Mouse (Mus musculus) left cerebral cortex, adult 2 months (tissue): ENCODE data around the gene Gfi1b. TPM values are rescaled to one million over a fixed set of nuclear protein-coding genes. Genes with fewer than 3 reads are reported as not detected.

Experiments used
- DNase-seq, 2 experiments: peaks; one replicate each; pipeline ENCODE4 v3.0.0; 2021 to 2022; ENCODE audit warnings: low spot score in 2 of 2, mixed read lengths in 1 of 2; ENCODE audit errors: extremely low spot score in 1 of 2
- H3K27ac ChIP-seq: fragments of 200-600 bp; 2 replicates; pipeline ENCODE4 v1.8.1; 2022
- H3K4me3 ChIP-seq: fragments of 200-600 bp; 2 replicates; pipeline ENCODE4 v1.8.1; 2022
- CTCF ChIP-seq: fragments of 200-600 bp; IDR thresholded peaks from 2 replicates; pipeline ENCODE4 v1.8.1; 2022; ENCODE audit warnings: antibody characterized with exemption, mild to moderate bottlenecking, moderate library complexity
- intact Hi-C: fragments of 180-260 bp; cut with DNase I; formaldehyde crosslinking; loops from one replicate; pipeline ENCODE4 v1.15.1; 2025
- total RNA-seq, 2 experiments: library from RNA; stranded (reverse); gene quantifications; 2 replicates each; pipeline ENCODE4 v1.2.3; 2021

Gfi1b gene
- total RNA-seq, 2 experiments from 2014 or later, result not detected

- no peak for TF ChIP-seq CTCF
- Histone ChIP-seq H3K4me3 (no peak overlapping the region), H3K27ac (no peak overlapping the region)
- DNase-seq, result no peak
- intact Hi-C loops, result no loop called here
Observed at GRCm38 (mm10) chr2:28591479-28591878, 30.3 kb downstream of the Gfi1b start.

- DNase-seq, result no peak
- intact Hi-C loops, result loop anchor here (10.0 kb wide), 1 partner anchor 466 kb away; the partner anchor contains the start of gene Cfap77
- Histone ChIP-seq H3K27ac (no peak overlapping the region), H3K4me3 (no peak overlapping the region)
- no peak for TF ChIP-seq CTCF
Observed at GRCm38 (mm10) chr2:28588574-28588973, 33.2 kb downstream of the Gfi1b start.

- Histone ChIP-seq H3K4me3 (no peak overlapping the region), H3K27ac (no peak overlapping the region)
- TF ChIP-seq CTCF, result no peak
- intact Hi-C loops, result loop anchor here (1.0 to 10.0 kb wide), 2 partner anchors 71 to 469 kb away; partner anchors contain the start of gene Cfap77
- DNase-seq, result no peak
Observed at GRCm38 (mm10) chr2:28585730-28586129, 36.1 kb downstream of the Gfi1b start.

- intact Hi-C loops, result loop anchor here (1.0 to 10.0 kb wide), 2 partner anchors 71 to 470 kb away; partner anchors contain the start of gene Cfap77
- DNase-seq, result peak; percentile 68 to 70
- H3K27ac ChIP-seq, result no peak overlapping the region
- TF ChIP-seq CTCF, result no peak; the same call in none of the 2 replicates
- no peak overlapping the region for H3K4me3 ChIP-seq
Observed at GRCm38 (mm10) chr2:28585043-28585571, 36.7 kb downstream of the Gfi1b start.

- DNase-seq, result no peak
- Histone ChIP-seq H3K4me3 (peak within 1 kb of the TSS; percentile 69), H3K27ac (peak within 1 kb of the TSS; percentile 81)
- intact Hi-C loops, result loop anchor here (10.0 kb wide), 1 partner anchor 471 kb away; the partner anchor contains the start of gene Cfap77
- no peak for TF ChIP-seq CTCF
Observed at GRCm38 (mm10) chr2:28583651-28584050, 38.1 kb downstream of the Gfi1b start, which contains the start of gene Gtf3c5. Gtf3c5 (minus strand) TSS chr2:28583751.

GRCm38 (mm10) chr2:28582647-28583353 is 39.0 kb downstream of the Gfi1b start:
- peak; percentile 85 to 91 for DNase-seq
- intact Hi-C loops, result loop anchor here (10.0 kb wide), 1 partner anchor 472 kb away; the partner anchor contains the start of gene Cfap77
- Histone ChIP-seq H3K4me3 (peak overlapping the region; percentile 69), H3K27ac (peak overlapping the region; percentile 81)
- TF ChIP-seq CTCF, result no peak

GRCm38 (mm10) chr2:28578003-28578402 is 43.8 kb downstream of the Gfi1b start:
- peak in 1 of 2 experiments; percentile 37 for DNase-seq
- intact Hi-C loops, result no loop called here
- TF ChIP-seq CTCF, result peak; percentile 57
- Histone ChIP-seq H3K4me3 (no peak overlapping the region), H3K27ac (no peak overlapping the region)

GRCm38 (mm10) chr2:28576815-28577214 is 45.0 kb downstream of the Gfi1b start:
- TF ChIP-seq CTCF, result no peak
- H3K4me3 ChIP-seq, result no peak overlapping the region
- intact Hi-C loops, result no loop called here
- no peak overlapping the region for H3K27ac ChIP-seq
- no peak for DNase-seq

GRCm38 (mm10) chr2:28575341-28575740 is 46.4 kb downstream of the Gfi1b start:
- H3K4me3 ChIP-seq, result no peak overlapping the region
- intact Hi-C loops, result no loop called here
- no peak for TF ChIP-seq CTCF
- no peak for DNase-seq
- no peak overlapping the region for H3K27ac ChIP-seq

GRCm38 (mm10) chr2:28569903-28570302 is 51.9 kb downstream of the Gfi1b start:
- TF ChIP-seq CTCF, result no peak
- Histone ChIP-seq H3K4me3 (no peak overlapping the region), H3K27ac (no peak overlapping the region)
- intact Hi-C loops, result no loop called here
- no peak for DNase-seq

- intact Hi-C loops, result no loop called here
- H3K27ac ChIP-seq, result 0 out of 2 replicates have a peak overlapping the region, but pooled peaks have one; percentile 19
- no peak for TF ChIP-seq CTCF
- H3K4me3 ChIP-seq, result no peak overlapping the region
- no peak for DNase-seq
Observed at GRCm38 (mm10) chr2:28566545-28566944, 55.2 kb downstream of the Gfi1b start.

- Histone ChIP-seq H3K4me3 (no peak overlapping the region), H3K27ac (no peak overlapping the region)
- DNase-seq, result no peak
- no peak for TF ChIP-seq CTCF
- intact Hi-C loops, result no loop called here
Observed at GRCm38 (mm10) chr2:28564380-28564779, 57.4 kb downstream of the Gfi1b start.
